Mouse (Mus musculus): ENCODE data around the gene Sds. TPM values are rescaled to one million over a fixed set of nuclear protein-coding genes. Genes with fewer than 3 reads are reported as not detected.

Sds gene
- not detected in 2 replicates for polyA plus RNA-seq (2012; ENCODE audit: low replicate concordance)

GRCm38 (mm10) chr5:120476296-120476695 lies at the start of gene Sds:
Sds (plus strand) TSS chr5:120476526.

GRCm38 (mm10) chr5:120431649-120432485 lies 44.5 kb upstream of the Sds start, which contains the start of gene Lhx5:
Lhx5 (plus strand) TSS chr5:120431699.

GRCm38 (mm10) chr5:120472770-120473169 lies 3.6 kb upstream of the Sds start, which contains the start of gene Sdsl:
Sdsl (minus strand) TSS chr5:120472810.

GRCm38 (mm10) chr5:120503144-120503795 lies 26.9 kb downstream of the Sds start, which contains the start of gene Plbd2:
Plbd2 (minus strand) TSS chr5:120503625.

GRCm38 (mm10) chr5:120510982-120511642 lies 34.8 kb downstream of the Sds start, which contains the start of gene Slc8b1:
Slc8b1 (plus strand) TSS chr5:120511168.

Other genes with a start within 250 kb of the Sds start
- not detected in 2 replicates for gene Lhx5, start 44.8 kb upstream of the Sds start, polyA plus RNA-seq (2012; ENCODE audit: low replicate concordance)
- 18.3 and 45.4 TPM in 2 replicates for gene Sdsl, start 3.7 kb upstream of the Sds start, polyA plus RNA-seq (2012; ENCODE audit: low replicate concordance)
- 21.4 and 30.7 TPM in 2 replicates for gene Plbd2, start 27.1 kb downstream of the Sds start, polyA plus RNA-seq (2012; ENCODE audit: low replicate concordance)
- gene Slc8b1, start 34.6 kb downstream of the Sds start, polyA plus RNA-seq (2012; ENCODE audit: low replicate concordance), result 2.8 and 10.1 TPM in 2 replicates
- 160 and 210 TPM in 2 replicates for gene Tpcn1, start 112.1 kb downstream of the Sds start, polyA plus RNA-seq (2012; ENCODE audit: low replicate concordance)
- 10.6 and 18.2 TPM in 2 replicates for gene Iqcd, start 112.5 kb downstream of the Sds start, polyA plus RNA-seq (2012; ENCODE audit: low replicate concordance)
- 57.8 and 64.1 TPM in 2 replicates for gene Rita1, start 136.1 kb downstream of the Sds start, polyA plus RNA-seq (2012; ENCODE audit: low replicate concordance)
- gene Ddx54, start 136.2 kb downstream of the Sds start, polyA plus RNA-seq (2012; ENCODE audit: low replicate concordance), result 65.7 and 84.8 TPM in 2 replicates
- not detected in 2 replicates for gene Cfap73, start 157.7 kb downstream of the Sds start, polyA plus RNA-seq (2012; ENCODE audit: low replicate concordance)
- gene Rasal1, start 172.3 kb downstream of the Sds start, polyA plus RNA-seq (2012; ENCODE audit: low replicate concordance), result 3.4 and 6.9 TPM in 2 replicates
- gene Dtx1, start 235.4 kb downstream of the Sds start, polyA plus RNA-seq (2012; ENCODE audit: low replicate concordance), result 50.3 and 77.0 TPM in 2 replicates

Data from leukemia stem cell, adult 10-12 weeks (primary cell).